Mouse (Mus musculus) MEL (cell line): ENCODE data around the gene Numa1.

Experiments
- CHD1 ChIP-seq: IDR thresholded peaks from 2 replicates; pipeline ENCODE4 v1.6.1; 2012; ENCODE audit warnings: low read depth, mild to moderate bottlenecking, inconsistent platforms, low read length, improper control_type of control experiment
- CTCF ChIP-seq, 3 experiments: IDR thresholded peaks in 2 of 3; conservative IDR thresholded peaks in 1 of 3; 2 replicates each; pipeline ENCODE4 v1.5.1; 2011 to 2012; ENCODE audit warnings: low read length in 3 of 3, low read depth in 2 of 3, mild to moderate bottlenecking in 2 of 3, improper control_type of control experiment in 1 of 3, inconsistent platforms in 1 of 3, mixed read lengths in 1 of 3, moderate library complexity in 1 of 3; ENCODE audit not compliant: control insufficient read depth in 1 of 3, insufficient read depth in 1 of 3, poor library complexity in 1 of 3, severe bottlenecking in 1 of 3
- E2F4 ChIP-seq: IDR thresholded peaks from 2 replicates; pipeline ENCODE4 v1.6.1; 2011; ENCODE audit warnings: low read depth, low read length, improper control_type of control experiment, borderline replicate concordance
- ELF1 ChIP-seq: IDR thresholded peaks from 2 replicates; pipeline ENCODE4 v1.6.1; 2014; ENCODE audit warnings: low read depth, mild to moderate bottlenecking, inconsistent platforms, low read length, improper control_type of control experiment, moderate library complexity
- EP300 ChIP-seq, 2 experiments: IDR thresholded peaks; 2 replicates each; pipeline ENCODE4 v1.6.1; 2011; ENCODE audit warnings: improper control_type of control experiment in 2 of 2, low read length in 2 of 2, low read depth in 1 of 2, mild to moderate bottlenecking in 1 of 2
- GATA1 ChIP-seq: IDR thresholded peaks from 2 replicates; pipeline ENCODE4 v1.6.1; 2011; ENCODE audit warnings: low read depth, low read length, improper control_type of control experiment
- KAT2A ChIP-seq: conservative IDR thresholded peaks from 2 replicates; pipeline ENCODE4 v1.6.1; 2012; ENCODE audit warnings: low read depth, low read length, improper control_type of control experiment, inconsistent platforms
- MAFK ChIP-seq: IDR thresholded peaks from 2 replicates; pipeline ENCODE4 v1.6.1; 2011; ENCODE audit warnings: low read depth, mild to moderate bottlenecking, low read length, improper control_type of control experiment, borderline replicate concordance
- MAZ ChIP-seq: IDR thresholded peaks from 2 replicates; pipeline ENCODE4 v1.6.1; 2012; ENCODE audit warnings: low read depth, mild to moderate bottlenecking, inconsistent platforms, low read length, improper control_type of control experiment
- POLR2A ChIP-seq, 2 experiments: IDR thresholded peaks; 2 replicates each; pipeline ENCODE4 v1.6.1; 2011 to 2012; ENCODE audit warnings: low read length in 2 of 2, mild to moderate bottlenecking in 2 of 2, control low read depth in 1 of 2, improper control_type of control experiment in 1 of 2, low read depth in 1 of 2, moderate library complexity in 1 of 2; ENCODE audit not compliant: control insufficient read depth in 1 of 2, insufficient read depth in 1 of 2, poor library complexity in 1 of 2
- POLR2AphosphoS2 ChIP-seq: IDR thresholded peaks from 2 replicates; pipeline ENCODE4 v1.6.1; 2011; ENCODE audit warnings: low read length, improper control_type of control experiment
- TAL1 ChIP-seq: IDR thresholded peaks from 2 replicates; pipeline ENCODE4 v1.6.1; 2012; ENCODE audit warnings: mild to moderate bottlenecking, inconsistent platforms, low read length, moderate library complexity, mixed read lengths
- TCF12 ChIP-seq: IDR thresholded peaks from 2 replicates; pipeline ENCODE4 v1.6.1; 2014; ENCODE audit warnings: low read depth, mild to moderate bottlenecking, inconsistent platforms, low read length, improper control_type of control experiment, moderate library complexity

GRCm38 (mm10) chr7:102000296-102000695, 66.4 kb downstream of the Numa1 start:
- TF ChIP-seq CTCF (IDR thresholded peaks at IDR 0.05 in 2 of 3, conservative IDR thresholded peaks at IDR 0.05 in 1 of 3; ENCODE audit: control insufficient read depth in 1 of 3, insufficient read depth in 1 of 3, low read depth in 2 of 3, low read length in 3 of 3, poor library complexity in 1 of 3, severe bottlenecking in 1 of 3) (no peak), POLR2AphosphoS2 (no peak), KAT2A (no peak), MAFK (no peak), TAL1 (no peak), GATA1 (no peak), POLR2A (IDR thresholded peaks at IDR 0.05; ENCODE audit: control insufficient read depth in 1 of 2, insufficient read depth in 1 of 2, low read depth in 1 of 2, low read length in 2 of 2, poor library complexity in 1 of 2) (no peak), ELF1 (no peak), E2F4 (no peak), CHD1 (no peak), EP300 (IDR thresholded peaks at IDR 0.05; ENCODE audit: low read depth in 1 of 2, low read length in 2 of 2) (no peak), TCF12 (no peak), MAZ (no peak)
